Mouse (Mus musculus) liver, embryonic 14.5 days (tissue): ENCODE data around the gene Ttll11. TPM values are rescaled to one million over a fixed set of nuclear protein-coding genes. Genes with fewer than 3 reads are reported as not detected.

ENCODE experiments used
- ATAC-seq: fragments of 200-750 bp; cut with Nextera tagmentation; 2 replicates; pipeline ENCODE4 v1.8.0; 2017; ENCODE audit warnings: moderate number of reproducible peaks, mild to moderate bottlenecking, moderate library complexity; ENCODE audit not compliant: insufficient read depth
- DNase-seq, 3 experiments: peaks; one replicate each; pipeline ENCODE4 v3.0.0-alpha.2; 2012 to 2013; ENCODE audit warnings: low read depth in 3 of 3, low spot score in 3 of 3
- H3K27ac ChIP-seq: fragments of 300-500 bp; sonication (generic); 2 replicates; pipeline ENCODE4 v1.5.1; 2014; ENCODE audit warnings: moderate library complexity, mild to moderate bottlenecking, control low read depth, inconsistent platforms
- H3K27me3 ChIP-seq: fragments of 300-500 bp; sonication (generic); 2 replicates; pipeline ENCODE4 v1.6.1; 2014; ENCODE audit warnings: mild to moderate bottlenecking, low read length, moderate library complexity; ENCODE audit not compliant: control insufficient read depth, insufficient read depth
- H3K36me3 ChIP-seq: fragments of 300-500 bp; sonication (generic); replicated peaks from 2 replicates; pipeline ENCODE4 v1.6.1; 2014; ENCODE audit warnings: low read depth; ENCODE audit not compliant: control insufficient read depth, insufficient read depth
- H3K4me1 ChIP-seq, 2 experiments: fragments of 200-500 bp in 1 of 2; fragments of 300-500 bp in 1 of 2; sonication (generic) in 1 of 2; replicated peaks; 2 replicates each; pipeline ENCODE4 v1.6.1; 2012 to 2014; ENCODE audit warnings: antibody characterized with exemption in 1 of 2, inconsistent platforms in 1 of 2, low read length in 1 of 2; ENCODE audit not compliant: control insufficient read depth in 2 of 2, insufficient read depth in 2 of 2
- H3K4me2 ChIP-seq: fragments of 300-500 bp; sonication (generic); 2 replicates; pipeline ENCODE4 v1.6.1; 2014; ENCODE audit warnings: low read depth, mild to moderate bottlenecking, control low read depth, moderate library complexity
- H3K4me3 ChIP-seq, 2 experiments: fragments of 200-500 bp in 1 of 2; fragments of 300-500 bp in 1 of 2; sonication (generic) in 1 of 2; 2 replicates each; pipeline ENCODE4 v1.5.1; 2012 to 2014; ENCODE audit warnings: low read depth in 2 of 2, low read length in 2 of 2, mild to moderate bottlenecking in 2 of 2, control low read depth in 1 of 2, inconsistent platforms in 1 of 2, moderate library complexity in 1 of 2; ENCODE audit not compliant: insufficient read depth in 1 of 2
- H3K9ac ChIP-seq: fragments of 300-500 bp; sonication (generic); replicated peaks from 2 replicates; pipeline ENCODE4 v1.6.1; 2014; ENCODE audit warnings: mild to moderate bottlenecking, control low read depth, moderate library complexity
- H3K9me3 ChIP-seq: fragments of 300-500 bp; sonication (generic); 2 replicates; pipeline ENCODE4 v1.6.1; 2016; ENCODE audit warnings: low read length, mixed read lengths; ENCODE audit not compliant: control insufficient read depth
- CTCF ChIP-seq: IDR thresholded peaks from 2 replicates; pipeline ENCODE4 v1.5.1; 2016; ENCODE audit warnings: antibody characterized with exemption, low read depth, control low read depth
- EP300 ChIP-seq: IDR thresholded peaks from 2 replicates; pipeline ENCODE4 v1.6.1; 2016; ENCODE audit warnings: antibody characterized with exemption, low read depth
- WGBS: fragments of 180-500 bp; shearing (Covaris S2); extraction: QIAGEN DNeasy Blood & Tissue Kit; methylation state at CpG from one replicate; pipeline ENCODE4 v1.1.7; 2014; ENCODE audit not compliant: insufficient replicate concordance; 5-methylcytosine and 5-hydroxymethylcytosine counted together
- polyA plus RNA-seq, 2 experiments: library from polyadenylated mRNA; depleted of rRNA in 1 of 2; stranded (reverse) in 1 of 2; unstranded in 1 of 2; fragments of >200 nt; fragmentation: Nextera tagmentation in 1 of 2; extraction: Ambion mirVana in 1 of 2; gene quantifications; 2 replicates each; pipeline versions ENCODE4 v1.2.1 to v1.2.3; 2012 to 2014

The Ttll11 gene
- polyA plus RNA-seq, 2 experiments, result 0.42 to 0.83 TPM

DNA sequence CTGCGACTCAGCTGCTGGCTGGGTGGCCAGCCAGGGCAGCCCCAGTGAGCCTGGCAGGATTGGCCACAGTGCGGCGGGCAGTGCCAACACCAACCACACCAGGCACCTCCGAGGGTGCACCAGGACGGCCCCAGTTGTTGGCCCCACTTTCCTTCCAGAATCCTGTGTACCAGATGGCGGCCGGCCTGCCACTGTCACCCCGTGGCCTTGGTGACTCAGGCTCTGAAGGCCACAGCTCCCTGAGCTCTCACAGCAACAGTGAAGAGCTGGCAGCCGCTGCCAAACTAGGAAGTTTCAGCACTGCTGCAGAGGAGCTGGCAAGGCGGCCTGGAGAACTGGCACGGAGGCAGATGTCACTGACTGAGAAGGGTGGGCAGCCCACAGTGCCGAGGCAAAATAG, 259.6 kb downstream of the Ttll11 start:
- DNase-seq (no peak), ATAC-seq (no peak)
- H3K4me3 ChIP-seq, result no peak overlapping the region
- no peaks in the 10 kb centered on the region for H3K9me3 ChIP-seq
- H3K4me1 ChIP-seq, result no peaks in the 10 kb centered on the region
- H3K36me3 ChIP-seq, result no peaks in the 10 kb centered on the region; the same call in 1 of the 2 replicates
- H3K27me3 ChIP-seq, result no peaks in the 10 kb centered on the region
- 78% methylated on average over 12 of the region's 12 CpGs for WGBS
- no peak for TF ChIP-seq EP300
- TF ChIP-seq CTCF, result no peak
- no peak overlapping the region for H3K27ac ChIP-seq
- H3K4me2 ChIP-seq, result no peak overlapping the region
- no peak overlapping the region for H3K9ac ChIP-seq

DNA sequence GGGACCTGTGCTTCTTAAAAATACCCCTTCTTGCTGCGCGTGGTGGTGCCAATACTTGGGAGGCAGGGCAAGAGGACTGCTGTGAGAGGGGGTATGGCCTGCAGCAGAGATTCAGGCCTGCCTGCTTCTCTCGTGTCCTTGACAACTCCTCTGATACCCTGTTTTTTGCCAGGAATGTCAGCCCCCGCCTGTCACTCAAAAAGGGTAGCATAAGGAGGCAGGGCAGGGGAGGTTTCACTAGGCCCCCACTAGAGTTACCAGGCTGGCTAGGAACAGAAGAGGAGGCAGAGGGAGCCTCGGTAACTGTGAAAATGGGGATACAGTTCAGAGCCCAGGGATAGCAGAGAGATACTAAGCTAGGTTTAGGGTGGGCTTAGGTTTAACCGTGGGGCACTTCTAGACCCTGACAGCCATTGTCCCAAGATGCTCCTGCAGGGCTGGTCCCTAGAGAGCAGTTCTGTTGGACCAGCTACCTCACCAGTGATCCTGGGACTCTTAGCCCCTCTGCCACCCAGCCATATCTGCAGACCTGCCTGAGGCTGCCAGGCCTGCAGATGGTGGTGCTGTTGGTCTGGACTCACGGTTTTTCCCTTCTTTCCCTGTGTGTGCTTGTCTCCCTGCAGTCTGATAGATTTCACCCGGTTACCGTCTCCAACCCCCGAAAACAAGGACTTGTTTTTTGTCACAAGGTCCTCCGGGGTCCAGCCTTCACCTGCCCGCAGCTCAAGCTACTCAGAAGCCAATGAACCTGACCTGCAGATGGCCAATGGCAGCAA, 260.3 kb downstream of the Ttll11 start:
- TF ChIP-seq EP300 (no peak), CTCF (no peak)
- Histone ChIP-seq H3K9ac (no peak overlapping the region), H3K4me2 (no peak overlapping the region), H3K4me3 (no peak overlapping the region), H3K36me3 (no peaks in the 10 kb centered on the region; the same call in 1 of the 2 replicates), H3K27ac (no peak overlapping the region), H3K9me3 (no peaks in the 10 kb centered on the region), H3K27me3 (no peaks in the 10 kb centered on the region), H3K4me1 (no peaks in the 10 kb centered on the region)
- 75% methylated on average over 12 of the region's 12 CpGs for WGBS
- no peak for DNase-seq
- no peak for ATAC-seq

DNA sequence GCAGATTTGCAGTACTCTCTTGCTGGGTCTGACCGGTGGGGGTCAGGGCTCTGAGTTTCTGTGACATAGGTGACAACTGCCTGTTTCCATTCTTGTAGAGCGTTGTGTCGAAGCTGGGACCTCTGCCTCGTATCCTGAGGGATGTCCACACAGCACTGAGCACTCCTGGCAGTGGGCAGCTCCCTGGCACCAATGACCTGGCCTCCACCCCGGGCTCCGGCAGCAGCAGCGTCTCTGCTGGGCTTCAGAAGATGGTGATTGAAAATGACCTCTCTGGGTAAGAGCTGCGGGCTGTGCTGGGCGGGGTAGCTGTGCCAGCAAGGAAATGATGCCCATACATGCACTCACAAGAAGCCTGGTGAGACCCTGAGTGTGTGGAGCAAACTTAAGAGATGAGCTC, 261.1 kb downstream of the Ttll11 start:
- Histone ChIP-seq H3K9ac (no peak overlapping the region), H3K36me3 (no peaks in the 10 kb centered on the region; the same call in 1 of the 2 replicates), H3K27ac (no peak overlapping the region), H3K4me1 (no peaks in the 10 kb centered on the region), H3K27me3 (no peaks in the 10 kb centered on the region), H3K9me3 (no peaks in the 10 kb centered on the region), H3K4me3 (no peak overlapping the region), H3K4me2 (no peak overlapping the region)
- DNase-seq (no peak), ATAC-seq (no peak)
- TF ChIP-seq EP300 (no peak), CTCF (no peak)
- 68% methylated on average over 9 of the region's 9 CpGs for WGBS

DNA sequence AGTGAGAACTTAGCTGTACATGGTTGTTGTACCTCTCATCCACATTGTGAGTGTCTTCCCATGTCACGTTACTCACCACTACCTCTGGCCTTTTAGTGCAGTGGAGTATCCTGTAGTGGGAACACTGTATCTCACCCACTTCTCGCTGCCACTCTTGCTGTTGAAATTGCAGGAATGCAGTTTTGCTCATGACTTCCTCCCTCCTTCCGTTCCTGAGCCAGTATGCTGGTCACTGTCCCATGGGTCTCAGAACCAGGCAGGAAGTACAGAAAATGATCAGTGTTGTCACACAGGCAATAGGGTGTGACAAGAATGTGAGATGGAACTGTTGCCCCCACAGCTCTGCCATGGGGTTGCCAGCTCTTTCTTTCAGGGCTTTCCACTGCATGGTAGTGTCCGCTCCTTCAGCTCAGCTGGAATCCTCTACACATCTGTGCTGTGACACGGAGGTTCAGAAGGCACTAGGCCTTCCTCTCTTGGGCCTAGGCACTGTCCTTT, 261.7 kb downstream of the Ttll11 start:
- ATAC-seq, result no peak
- Histone ChIP-seq H3K4me1 (no peaks in the 10 kb centered on the region), H3K27me3 (no peaks in the 10 kb centered on the region), H3K4me3 (no peak overlapping the region), H3K27ac (no peak overlapping the region), H3K9ac (no peak overlapping the region), H3K9me3 (no peaks in the 10 kb centered on the region), H3K4me2 (no peak overlapping the region), H3K36me3 (no peaks in the 10 kb centered on the region; the same call in 1 of the 2 replicates)
- 56% methylated on average over 5 of the region's 5 CpGs for WGBS
- no peak for TF ChIP-seq EP300
- TF ChIP-seq CTCF, result no peak
- DNase-seq, result no peak

DNA sequence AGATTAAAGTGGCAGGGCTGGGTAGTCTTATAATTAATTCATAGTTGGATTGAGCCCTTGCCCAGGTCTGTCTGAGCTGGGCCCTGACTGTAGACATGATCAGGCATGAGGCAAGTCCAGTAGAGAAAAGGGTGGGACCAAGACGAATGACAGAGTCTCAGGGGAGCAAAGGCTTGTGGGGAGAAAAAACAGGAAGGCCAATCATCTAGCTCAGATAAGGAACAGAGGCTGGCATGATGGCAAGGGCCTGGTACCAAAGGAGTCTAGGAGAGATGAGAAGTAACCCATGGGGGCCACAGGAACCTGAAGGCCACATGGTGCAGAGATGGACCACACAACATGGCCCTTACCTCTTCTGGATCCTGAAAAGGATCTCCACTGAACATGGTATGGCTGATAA, 263.5 kb downstream of the Ttll11 start:
- no peak overlapping the region for H3K27ac ChIP-seq
- no peak overlapping the region for H3K4me3 ChIP-seq
- H3K4me2 ChIP-seq, result no peak overlapping the region
- no peaks in the 10 kb centered on the region for H3K4me1 ChIP-seq
- H3K27me3 ChIP-seq, result no peaks in the 10 kb centered on the region
- no peaks in the 10 kb centered on the region for H3K9me3 ChIP-seq
- DNase-seq (no peak), ATAC-seq (no peak)
- WGBS, result 8% methylated on average over 1 of the region's 1 CpGs
- H3K36me3 ChIP-seq, result no peaks in the 10 kb centered on the region; the same call in 1 of the 2 replicates
- TF ChIP-seq EP300, result no peak
- no peak for TF ChIP-seq CTCF
- H3K9ac ChIP-seq, result no peak overlapping the region
